Mouse (Mus musculus): ENCODE measurements around the gene Maea. TPM values are rescaled to one million over a fixed set of nuclear protein-coding genes. Genes with fewer than 3 reads are reported as not detected.
"Not testable (repeated sequence)": the region's sequence is repeated elsewhere in the genome, so short reads cannot be mapped to it uniquely, and the experiment has no call there.

Maea gene
- total RNA-seq (2021): 10 to 100 TPM; 85.3 to 93.5 TPM
- long read RNA-seq, experiment 1, transcript Maea-201 (9 exons, 2,193 nt): major isoform, 72 of 88 reads
- long read RNA-seq, experiment 1, partial matches to known transcripts: 7 of 88 reads
- long read RNA-seq, experiment 1, other reads (novel, unspliced or antisense): 9 of 88 reads
- long read RNA-seq, experiment 2, transcript Maea-201 (9 exons, 2,193 nt): major isoform, 91 of 122 reads
- long read RNA-seq, experiment 2, partial matches to known transcripts: 12 of 122 reads
- long read RNA-seq, experiment 2, other reads (novel, unspliced or antisense): 17 of 122 reads

DNA sequence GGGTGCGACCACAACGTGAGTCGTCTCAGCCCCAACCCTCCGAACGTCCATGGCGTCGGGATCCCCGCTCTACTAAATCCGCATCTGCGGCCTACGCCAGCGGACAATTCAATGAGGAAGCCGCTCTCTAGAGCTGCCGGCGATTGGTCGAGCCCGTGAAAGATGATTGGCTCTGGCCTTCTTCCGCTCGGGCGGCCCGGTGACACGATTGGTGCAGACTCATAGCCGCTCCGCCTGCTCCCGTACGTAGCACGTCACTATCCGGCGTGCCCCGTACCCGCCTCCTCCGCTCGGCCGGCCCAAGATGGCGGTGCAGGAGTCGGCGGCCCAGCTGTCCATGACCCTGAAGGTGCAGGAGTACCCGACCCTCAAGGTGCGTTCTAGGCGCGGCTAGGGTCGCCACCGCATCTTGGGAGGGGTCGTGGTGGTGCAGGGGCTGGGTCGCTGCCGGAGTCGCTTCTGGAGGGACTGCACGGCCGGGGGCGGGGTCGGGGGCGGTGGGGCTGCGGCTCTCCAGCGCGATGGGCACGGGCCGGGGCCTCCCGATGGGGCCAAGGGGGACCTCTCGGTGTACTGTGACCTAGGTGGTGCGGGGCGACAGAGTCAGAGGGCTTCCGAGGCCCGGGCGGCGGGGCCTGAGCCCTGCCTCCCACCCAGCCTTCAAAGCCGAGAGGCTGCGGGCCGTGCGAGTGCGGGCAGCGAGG is at the start of gene Maea:
Maea (plus strand) TSS at position 237 of the 704 bp plus-strand sequence.
- peak; percentile 96 to 98 for DNase-seq (ENCODE audit: low spot score in 2 of 2)

- DNase-seq (ENCODE audit: low spot score in 2 of 2): no peak
Measured at GRCm38 (mm10) chr5:33293796-33294430, 41.4 kb upstream of the Maea start.

- DNase-seq (ENCODE audit: low spot score in 2 of 2): no peak
Measured at GRCm38 (mm10) chr5:33297164-33297563, 38.1 kb upstream of the Maea start.

GRCm38 (mm10) chr5:33301801-33302200 is 33.5 kb upstream of the Maea start:
- DNase-seq (ENCODE audit: low spot score in 2 of 2): no peak

DNA sequence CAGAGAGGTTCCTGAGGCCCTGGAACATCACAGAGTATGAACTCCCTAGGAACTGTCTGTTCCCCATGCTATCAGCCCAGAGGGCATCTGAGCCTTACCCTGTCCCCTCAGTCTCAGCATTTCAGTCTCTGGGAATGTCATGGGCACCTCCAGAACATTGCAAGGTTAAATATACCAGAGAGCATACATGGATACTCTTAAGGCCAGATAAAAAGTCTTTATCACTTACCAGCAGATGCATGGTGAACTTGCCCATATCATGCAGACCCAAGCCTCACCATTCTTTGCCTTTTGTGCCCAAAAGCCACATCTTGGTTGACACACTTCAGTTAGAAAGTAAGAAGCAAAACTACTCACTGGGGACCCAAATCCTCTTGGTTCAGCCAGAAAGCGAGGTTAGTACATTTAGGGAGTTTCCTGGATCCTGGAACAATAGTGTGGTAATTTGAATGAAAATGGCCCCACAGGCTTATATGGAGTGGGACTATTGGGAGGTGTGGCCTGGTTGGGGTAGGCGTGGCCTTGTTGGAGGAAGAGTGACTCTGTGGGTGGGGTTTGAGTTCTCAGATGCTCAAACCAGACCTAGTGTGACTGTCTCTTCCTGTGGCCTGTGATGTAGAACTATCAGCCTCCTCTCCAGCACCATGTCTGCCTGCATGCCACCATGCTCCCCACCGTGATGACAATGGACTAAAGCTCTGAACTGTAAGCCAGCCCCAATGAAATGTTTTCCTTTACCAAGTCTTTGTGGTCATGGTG is 24.4 kb upstream of the Maea start:
- DNase-seq (ENCODE audit: low spot score in 2 of 2): no peak

GRCm38 (mm10) chr5:33312192-33312591 is 23.1 kb upstream of the Maea start:
- no peak for DNase-seq (ENCODE audit: low spot score in 2 of 2)

- no peak for DNase-seq (ENCODE audit: low spot score in 2 of 2)
Measured at GRCm38 (mm10) chr5:33324491-33324890, 10.8 kb upstream of the Maea start.

GRCm38 (mm10) chr5:33334381-33335272 is 682 bp upstream of the Maea start:
- DNase-seq (ENCODE audit: low spot score in 2 of 2): no peak

- DNase-seq (ENCODE audit: low spot score in 2 of 2): peak in 1 of 2 experiments; percentile 22
Measured at GRCm38 (mm10) chr5:33335977-33336360, 660 bp downstream of the Maea start.

DNA sequence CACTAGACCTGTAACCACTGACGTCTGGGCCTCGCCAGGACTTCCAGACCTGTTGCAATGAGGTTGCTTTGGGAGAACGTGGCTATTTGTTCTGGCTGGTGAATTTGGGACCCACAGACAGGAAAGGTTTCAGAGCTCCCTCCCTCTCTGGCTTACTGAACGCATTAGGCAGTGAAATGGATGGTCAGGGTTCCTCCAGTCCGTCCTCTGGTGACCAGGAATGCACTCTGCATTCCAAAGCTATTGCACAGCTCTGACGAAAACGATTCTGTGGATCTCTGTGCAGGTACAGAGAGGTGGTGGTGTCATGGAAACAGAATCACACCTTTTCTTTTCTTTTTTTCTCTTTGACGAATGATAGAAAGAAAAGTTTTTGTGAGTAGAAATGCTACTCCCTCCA is 1.9 kb downstream of the Maea start:
- DNase-seq (ENCODE audit: low spot score in 2 of 2): no peak

GRCm38 (mm10) chr5:33341165-33341564 is 5.9 kb downstream of the Maea start:
- no peak for DNase-seq (ENCODE audit: low spot score in 2 of 2)

GRCm38 (mm10) chr5:33342248-33342647 is 6.9 kb downstream of the Maea start:
- DNase-seq (ENCODE audit: low spot score in 2 of 2): not testable (repeated sequence)

GRCm38 (mm10) chr5:33342821-33343220 is 7.5 kb downstream of the Maea start:
- DNase-seq (ENCODE audit: low spot score in 2 of 2): no peak

- DNase-seq (ENCODE audit: low spot score in 2 of 2): no peak
Measured at GRCm38 (mm10) chr5:33343571-33343970, 8.3 kb downstream of the Maea start.

GRCm38 (mm10) chr5:33344070-33344469 is 8.8 kb downstream of the Maea start:
- DNase-seq (ENCODE audit: low spot score in 2 of 2): no peak

- DNase-seq (ENCODE audit: low spot score in 2 of 2): no peak
Measured at GRCm38 (mm10) chr5:33347620-33348019, 12.3 kb downstream of the Maea start.

DNA sequence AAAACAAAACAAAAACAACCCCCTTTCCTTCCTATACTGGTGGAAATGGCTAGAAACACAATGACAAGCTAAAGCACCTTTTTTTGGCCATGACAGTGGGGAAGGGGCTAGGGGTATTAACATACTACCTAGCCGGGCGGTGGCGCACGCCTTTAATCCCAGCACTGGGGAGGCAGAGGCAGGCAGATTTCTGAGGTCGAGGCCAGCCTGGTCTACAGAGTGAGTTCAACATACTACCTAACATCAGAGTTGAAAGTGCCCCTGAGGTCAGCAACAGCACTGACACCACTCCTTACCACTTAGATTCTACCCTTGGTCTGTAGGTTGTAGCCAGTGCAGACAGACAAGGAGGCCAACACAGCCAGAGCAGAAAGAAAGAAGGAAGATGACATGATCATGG is 13.9 kb downstream of the Maea start:
- no peak for DNase-seq (ENCODE audit: low spot score in 2 of 2)

DNA sequence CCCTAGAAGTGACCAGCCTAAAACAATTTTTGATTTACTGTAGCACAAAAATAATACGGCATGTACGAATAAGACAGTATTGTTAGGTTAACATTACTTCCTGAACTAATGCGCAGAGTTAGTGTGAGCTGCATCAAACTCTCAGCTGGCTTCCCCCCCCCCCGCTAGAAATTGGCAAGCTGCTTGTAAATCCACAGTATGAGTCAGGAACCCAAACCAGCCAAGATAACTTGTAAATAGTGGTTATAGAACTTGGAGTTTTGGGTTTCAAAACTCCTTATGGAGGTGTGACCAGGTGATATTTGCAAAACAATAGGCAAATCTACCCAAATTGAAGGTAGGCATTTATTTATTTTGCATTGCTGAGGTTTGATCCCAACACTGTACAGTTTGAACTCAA is 14.4 kb downstream of the Maea start:
- no peak for DNase-seq (ENCODE audit: low spot score in 2 of 2)

GRCm38 (mm10) chr5:33351556-33352272 is 16.4 kb downstream of the Maea start:
- DNase-seq (ENCODE audit: low spot score in 2 of 2): no peak

DNA sequence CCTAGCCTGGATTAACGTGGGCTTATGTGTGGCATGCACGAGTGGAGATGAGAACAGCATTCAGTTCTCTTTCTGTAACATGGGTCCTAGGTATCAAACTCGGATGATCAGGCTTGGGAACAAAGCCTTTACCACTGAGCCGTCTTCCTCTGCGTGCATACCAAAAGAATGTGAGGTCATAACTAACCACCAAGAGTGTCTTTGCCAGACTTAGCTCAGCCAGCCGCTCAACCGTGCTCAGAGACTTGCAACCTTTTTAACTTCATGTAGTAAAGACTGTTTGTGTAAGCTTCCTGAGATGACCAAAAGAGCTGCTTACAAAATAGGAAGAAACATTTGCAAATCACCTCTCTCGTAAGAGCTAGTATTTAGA is 16.9 kb downstream of the Maea start:
- DNase-seq (ENCODE audit: low spot score in 2 of 2): no peak
